ENCODE assay signal across 7 mouse cellular contexts in the genomic region with DNA sequence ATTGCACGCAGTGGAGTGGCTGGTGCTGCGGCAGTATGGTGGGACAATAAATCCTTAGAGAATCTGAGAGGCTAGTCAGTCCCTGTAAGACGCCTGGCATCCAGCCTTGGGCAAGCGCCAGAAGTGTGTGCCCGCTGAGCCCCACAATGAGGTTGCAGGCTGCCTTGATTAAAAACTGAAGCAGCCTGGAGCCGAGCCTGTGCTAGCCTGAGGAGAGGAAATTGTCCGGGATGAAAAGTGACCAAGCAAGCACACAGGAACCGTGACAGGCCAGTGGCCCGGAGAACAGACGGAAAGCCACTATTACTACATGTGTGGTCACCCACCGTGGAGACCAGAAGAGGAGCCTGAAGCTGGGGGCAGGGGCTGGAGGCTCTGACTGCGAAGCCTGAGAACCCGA. TPM values are rescaled to one million over a fixed set of nuclear protein-coding genes. Genes with fewer than 3 reads are reported as not detected.
DNase-seq lines count a peak whose midpoint lies in the region; ATAC-seq and TF ChIP-seq lines count a peak whose summit lies in the region.

No protein-coding gene starts in this region.

- H3K4me1 ChIP-seq in midbrain, embryonic 10.5 days: peaks cover 15% of the 10 kb centered on the region
- peaks cover 5% of the 10 kb centered on the region; the same call in 1 of the 2 replicates for H3K4me1 ChIP-seq in midbrain, embryonic 11.5 days (ENCODE audit: control insufficient read depth, insufficient read depth, low read length)
- H3K4me1 ChIP-seq in forebrain, postnatal 0 days (ENCODE audit: insufficient read depth): no peaks in the 10 kb centered on the region
- H3K4me1 ChIP-seq in limb, embryonic 15.5 days: peaks cover 20% of the 10 kb centered on the region

- H3K4me2 ChIP-seq in midbrain, embryonic 11.5 days: no peak overlapping the region
- no peak overlapping the region for H3K4me2 ChIP-seq in forebrain, postnatal 0 days (ENCODE audit: low read depth)
- peak overlapping the region; percentile 1; the same call in 1 of the 2 replicates for H3K4me2 ChIP-seq in limb, embryonic 15.5 days

- 0 out of 2 replicates have a peak, but pooled peaks cover 4% of the 10 kb centered on the region for H3K9me3 ChIP-seq in midbrain, embryonic 10.5 days (replicated peaks)
- H3K9me3 ChIP-seq in midbrain, embryonic 11.5 days (ENCODE audit: control insufficient read depth, low read length): no peaks in the 10 kb centered on the region
- no peaks in the 10 kb centered on the region for H3K9me3 ChIP-seq in forebrain, postnatal 0 days (ENCODE audit: low read length)
- no peaks in the 10 kb centered on the region for H3K9me3 ChIP-seq in limb, embryonic 15.5 days

- no peak for ATAC-seq in midbrain, embryonic 11.5 days (ENCODE audit: low FRiP score)
- ATAC-seq in forebrain, postnatal 0 days: peak; percentile 92
- ATAC-seq in limb, embryonic 15.5 days (ENCODE audit: insufficient number of reproducible peaks, low FRiP score, low TSS enrichment, low read depth): peak; percentile 53

- 85% methylated on average over 13 of the region's 13 CpGs for WGBS in midbrain, embryonic 10.5 days
- 83% methylated on average over 13 of the region's 13 CpGs for WGBS in midbrain, embryonic 11.5 days
- 25% methylated on average over 13 of the region's 13 CpGs for WGBS in forebrain, postnatal 0 days
- WGBS in limb, embryonic 15.5 days: 27% methylated on average over 13 of the region's 13 CpGs

- no peak overlapping the region for H3K4me3 ChIP-seq in midbrain, embryonic 10.5 days
- no peak overlapping the region for H3K4me3 ChIP-seq in midbrain, embryonic 11.5 days (ENCODE audit: low read depth, low read length)
- H3K4me3 ChIP-seq in forebrain, postnatal 0 days (ENCODE audit: low read depth, low read length): no peak overlapping the region
- H3K4me3 ChIP-seq in limb, embryonic 15.5 days: no peak overlapping the region

- DNase-seq in midbrain, embryonic 10.5 days (ENCODE audit: low spot score): no peak
- no peak for DNase-seq in midbrain, embryonic 11.5 days (ENCODE audit: low spot score, missing footprints)
- DNase-seq in cerebellum, adult 18-20 months: peak; percentile 69 to 72
- DNase-seq in forebrain, postnatal 0 days: peak; percentile 78
- no peak for DNase-seq in thymus, adult 18-20 months
- no peak for DNase-seq in embryo, embryonic 11 days

- H3K36me3 ChIP-seq in midbrain, embryonic 10.5 days: peaks cover 46% of the 10 kb centered on the region
- peaks cover 3% of the 10 kb centered on the region; the same call in 1 of the 2 replicates for H3K36me3 ChIP-seq in midbrain, embryonic 11.5 days (ENCODE audit: control insufficient read depth, insufficient read depth, low read length)
- H3K36me3 ChIP-seq in forebrain, postnatal 0 days (ENCODE audit: insufficient read depth): no peaks in the 10 kb centered on the region
- H3K36me3 ChIP-seq in limb, embryonic 15.5 days: peaks cover 9% of the 10 kb centered on the region; the same call in 1 of the 2 replicates

- H3K27me3 ChIP-seq in midbrain, embryonic 10.5 days (ENCODE audit: low read depth, poor library complexity, severe bottlenecking): no peaks in the 10 kb centered on the region
- H3K27me3 ChIP-seq in midbrain, embryonic 11.5 days (ENCODE audit: control insufficient read depth, insufficient read depth, low read length): no peaks in the 10 kb centered on the region
- H3K27me3 ChIP-seq in forebrain, postnatal 0 days (ENCODE audit: insufficient read depth, low read length): no peaks in the 10 kb centered on the region
- H3K27me3 ChIP-seq in limb, embryonic 15.5 days: no peaks in the 10 kb centered on the region

- peak overlapping the region; percentile 28 for H3K27ac ChIP-seq in midbrain, embryonic 10.5 days (replicated peaks)
- no peak overlapping the region for H3K27ac ChIP-seq in midbrain, embryonic 11.5 days (ENCODE audit: low read depth, low read length)
- H3K27ac ChIP-seq in forebrain, postnatal 0 days (ENCODE audit: low read depth, low read length): no peak overlapping the region
- peak overlapping the region; percentile 83 for H3K27ac ChIP-seq in limb, embryonic 15.5 days

- no peak for TF ChIP-seq CTCF in forebrain, postnatal 0 days (IDR thresholded peaks at IDR 0.05; ENCODE audit: low read depth)

- H3K9ac ChIP-seq in midbrain, embryonic 11.5 days (ENCODE audit: low read length): no peak overlapping the region
- H3K9ac ChIP-seq in forebrain, postnatal 0 days: no peak overlapping the region
- H3K9ac ChIP-seq in limb, embryonic 15.5 days: no peak overlapping the region

RNA-seq across cellular contexts. Expression of a gene that starts 14.6 kb away (rescaled TPM):
- 75.6 and 88.2 TPM in 2 replicates for polyA plus RNA-seq in midbrain, embryonic 10.5 days (2016; fragmentation: Nextera tagmentation; extraction: Ambion mirVana)
- 51.5 and 60.0 TPM in 2 replicates for polyA plus RNA-seq in midbrain, embryonic 11.5 days (2014; fragmentation: Nextera tagmentation; extraction: Ambion mirVana)
- total RNA-seq in forebrain, postnatal 0 days (2014; rRNA removed): 4.9 and 6.0 TPM in 2 replicates
- polyA plus RNA-seq in forebrain, postnatal 0 days (2015; fragmentation: Nextera tagmentation; extraction: Ambion mirVana): 9.5 and 11.6 TPM in 2 replicates
- 119 and 126 TPM in 2 replicates for polyA plus RNA-seq in limb, embryonic 15.5 days (2015; fragmentation: Nextera tagmentation; extraction: Ambion mirVana)

RNA-seq across cellular contexts. Expression of a gene that starts 36.1 kb away (rescaled TPM):
- 27.1 and 27.2 TPM in 2 replicates for polyA plus RNA-seq in midbrain, embryonic 10.5 days (2016; fragmentation: Nextera tagmentation; extraction: Ambion mirVana)
- 26.0 and 26.1 TPM in 2 replicates for polyA plus RNA-seq in midbrain, embryonic 11.5 days (2014; fragmentation: Nextera tagmentation; extraction: Ambion mirVana)
- 16.3 and 17.1 TPM in 2 replicates for total RNA-seq in forebrain, postnatal 0 days (2014; rRNA removed)
- polyA plus RNA-seq in forebrain, postnatal 0 days (2015; fragmentation: Nextera tagmentation; extraction: Ambion mirVana): 19.5 and 22.7 TPM in 2 replicates
- 49.5 and 51.5 TPM in 2 replicates for polyA plus RNA-seq in limb, embryonic 15.5 days (2015; fragmentation: Nextera tagmentation; extraction: Ambion mirVana)

Comparison
In these comparisons a context has a peak if more than half of its experiments do, and no peak if none do; other contexts are left out.
1. H3K27ac ChIP-seq: peak in midbrain, embryonic 10.5 days (single experiment) and limb, embryonic 15.5 days (single experiment); none in midbrain, embryonic 11.5 days (single experiment) and forebrain, postnatal 0 days (single experiment).
2. DNase-seq: peak in cerebellum, adult 18-20 months (2 of 2) and forebrain, postnatal 0 days (single experiment); none in midbrain, embryonic 10.5 days (single experiment), midbrain, embryonic 11.5 days (single experiment), thymus, adult 18-20 months (0 of 2) and embryo, embryonic 11 days (single experiment).